Mouse (Mus musculus) left cerebral cortex, postnatal 25 days (tissue): ENCODE data around the gene Tmem163. TPM values are rescaled to one million over a fixed set of nuclear protein-coding genes. Genes with fewer than 3 reads are reported as not detected.
A peak's percentile ranks its signal among the peaks of the same experiment; 100 is the strongest.

Source experiments
- DNase-seq, 2 experiments: peaks; one replicate each; pipeline ENCODE4 v3.0.0; 2022; ENCODE audit warnings: low spot score in 2 of 2, mixed read lengths in 1 of 2
- intact Hi-C: fragments of 180-260 bp; cut with DNase I; formaldehyde crosslinking; loops from one replicate; pipeline ENCODE4 v1.15.1; 2025
- total RNA-seq, 2 experiments: library from RNA; stranded (reverse); gene quantifications; 2 replicates each; pipeline ENCODE4 v1.2.3; 2021

Gene Tmem163
- total RNA-seq, 2 experiments from 2014 or later: 25.7 to 25.9 TPM

DNA sequence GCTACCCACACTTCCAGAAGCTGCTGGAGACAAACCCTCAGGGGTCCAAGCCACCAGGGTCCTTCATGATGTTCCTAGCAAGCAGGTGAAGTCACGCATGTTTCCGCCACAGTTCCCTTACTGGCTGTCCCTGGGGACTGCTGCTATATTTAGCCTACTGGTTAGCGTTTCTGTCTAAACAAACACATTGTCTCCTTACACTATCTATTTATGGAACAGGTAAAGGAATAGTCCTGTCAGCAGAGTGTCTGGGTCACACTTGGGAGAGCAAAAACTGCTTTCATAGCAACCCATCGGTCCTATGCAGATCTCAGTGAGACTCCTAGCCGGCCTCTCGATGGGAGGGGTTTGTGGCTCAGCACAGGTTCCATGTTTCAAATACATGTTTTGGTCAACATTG is 168.0 kb downstream of the Tmem163 start:
- no peak for DNase-seq
- intact Hi-C loops: no loop called here

DNA sequence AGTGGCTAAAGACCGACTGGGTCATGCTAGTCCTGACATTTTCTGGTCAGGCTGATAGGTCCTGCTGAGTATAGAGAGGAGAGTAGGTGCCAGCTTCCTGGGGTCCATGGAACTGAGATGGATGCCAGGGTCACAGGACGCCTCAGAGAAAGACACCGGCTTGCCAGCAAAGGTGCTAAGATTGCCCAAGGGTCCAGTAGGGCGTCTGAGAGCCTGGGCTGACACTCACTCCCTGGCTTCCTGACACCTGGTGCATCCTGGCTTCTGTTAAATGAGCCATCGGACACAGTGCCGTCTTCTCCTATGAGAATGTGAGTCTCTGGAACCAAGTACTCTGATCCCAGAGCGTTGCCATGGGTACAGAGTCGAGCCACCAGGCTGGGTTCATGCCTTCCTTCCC is 170.4 kb downstream of the Tmem163 start:
- intact Hi-C loops: no loop called here

DNA sequence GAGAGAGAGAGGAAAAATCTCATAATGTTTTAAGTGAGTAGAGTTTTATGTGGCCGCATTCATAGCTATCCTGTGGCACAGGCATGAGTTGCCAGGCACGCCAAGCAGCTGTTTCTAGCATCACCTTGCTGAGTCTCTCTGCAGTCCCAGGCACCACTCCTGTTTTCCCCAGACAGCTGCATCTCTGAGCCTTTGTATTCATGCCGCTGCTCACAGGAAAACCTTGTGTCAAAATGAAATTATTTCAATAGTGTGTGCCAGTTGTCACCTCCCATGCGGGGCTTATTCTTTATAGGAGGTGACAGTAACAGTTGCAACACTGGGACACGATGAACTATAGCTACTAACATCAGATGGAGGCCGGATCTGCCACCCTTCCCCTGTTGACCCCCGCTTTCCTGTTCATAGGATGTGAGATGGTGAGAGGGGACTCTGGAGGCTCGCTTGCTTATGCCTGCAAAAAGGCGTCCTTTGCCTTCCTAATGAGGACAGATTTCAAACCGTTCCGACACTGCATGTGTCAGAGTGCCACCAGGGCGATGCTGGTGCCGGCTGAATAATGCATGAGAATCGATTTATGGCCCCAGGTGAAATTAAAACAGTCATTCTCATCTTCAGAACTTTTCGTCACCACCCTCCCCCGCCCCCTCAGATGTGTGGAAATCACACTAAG is 171.1 kb downstream of the Tmem163 start:
- no peak for DNase-seq
- intact Hi-C loops: no loop called here

More for the DNA sequence above, 170.4 kb downstream of the Tmem163 start:
- DNase-seq: no peak

GRCm38 (mm10) chr1:127507042-127507650 is 172.2 kb downstream of the Tmem163 start:
- DNase-seq: no peak
- intact Hi-C loops: no loop called here

- peak in 1 of 2 experiments; percentile 40 for DNase-seq
- intact Hi-C loops: loop anchor here (1.0 kb wide), 2 partner anchors 179 to 265 kb away; partner anchors contain the start of gene Tmem163
Measured at GRCm38 (mm10) chr1:127500701-127501100, 178.6 kb downstream of the Tmem163 start.

- intact Hi-C loops: loop anchor here (1.0 kb wide), 2 partner anchors 179 to 265 kb away; partner anchors contain the start of gene Tmem163
- peak; percentile 81 to 86 for DNase-seq
Measured at GRCm38 (mm10) chr1:127500219-127500618, 179.1 kb downstream of the Tmem163 start.

DNA sequence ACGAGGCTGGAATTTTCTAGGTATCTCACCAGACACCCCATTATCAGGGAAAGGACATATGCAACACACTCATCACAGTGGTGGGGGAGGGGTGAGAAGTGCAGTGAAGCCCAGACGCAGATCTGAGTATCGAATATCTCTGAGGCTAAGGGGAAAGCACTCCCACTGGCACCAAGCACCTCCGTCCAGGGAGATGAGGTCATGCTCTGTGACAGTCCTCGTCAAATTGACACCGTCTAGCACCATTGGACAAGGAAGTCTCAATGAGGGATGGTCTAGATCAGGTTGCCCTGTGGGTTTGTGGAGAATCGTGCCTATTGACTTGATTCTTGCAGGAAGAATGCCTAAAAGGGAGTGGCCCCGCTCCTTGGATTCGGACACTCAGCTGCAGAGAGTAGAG is 180.6 kb downstream of the Tmem163 start:
- DNase-seq: no peak
- intact Hi-C loops: loop anchor here (10.0 kb wide), 1 partner anchor 416 kb away; no protein-coding TSS in a partner anchor

- intact Hi-C loops: loop anchor here (1.0 to 10.0 kb wide), 2 partner anchors 268 to 418 kb away; no protein-coding TSS in a partner anchor
Measured at GRCm38 (mm10) chr1:127496737-127497543, 182.4 kb downstream of the Tmem163 start.

GRCm38 (mm10) chr1:127487161-127487560 is 192.2 kb downstream of the Tmem163 start:
- peak in 1 of 2 experiments; percentile 46 for DNase-seq
- intact Hi-C loops: no loop called here

More at GRCm38 (mm10) chr1:127496737-127497543, 182.4 kb downstream of the Tmem163 start:
- DNase-seq: peak in 1 of 2 experiments; percentile 51

- peak; percentile 49 to 54 for DNase-seq
- intact Hi-C loops: no loop called here
Measured at GRCm38 (mm10) chr1:127484826-127485225, 194.5 kb downstream of the Tmem163 start.

GRCm38 (mm10) chr1:127484188-127484587 is 195.2 kb downstream of the Tmem163 start:
- intact Hi-C loops: no loop called here
- peak in 1 of 2 experiments; percentile 43 for DNase-seq

- intact Hi-C loops: no loop called here
- DNase-seq: no peak
Measured at GRCm38 (mm10) chr1:127482911-127483310, 196.4 kb downstream of the Tmem163 start.

DNA sequence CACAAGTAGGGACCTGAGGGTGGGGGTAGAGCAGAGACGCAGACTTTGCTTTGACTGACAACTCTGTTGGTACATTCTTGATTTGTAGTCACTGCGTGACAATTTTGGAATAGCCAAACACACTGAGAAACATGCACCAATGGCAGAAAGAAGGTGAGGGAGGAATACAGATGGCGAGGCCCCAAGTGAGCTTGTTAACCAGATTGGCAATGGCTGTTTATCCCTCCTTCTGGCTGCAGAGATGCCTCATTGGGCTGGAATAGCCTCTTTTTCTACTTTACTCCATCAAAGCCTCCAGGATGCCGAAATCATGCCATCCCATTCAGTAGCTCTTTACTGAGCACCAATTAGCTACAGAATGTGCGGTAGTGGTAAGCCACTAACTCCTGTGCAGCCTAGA is 203.6 kb downstream of the Tmem163 start:
- intact Hi-C loops: no loop called here
- no peak for DNase-seq

GRCm38 (mm10) chr1:127470175-127470574 is 209.2 kb downstream of the Tmem163 start:
- DNase-seq: no peak
- intact Hi-C loops: no loop called here

DNA sequence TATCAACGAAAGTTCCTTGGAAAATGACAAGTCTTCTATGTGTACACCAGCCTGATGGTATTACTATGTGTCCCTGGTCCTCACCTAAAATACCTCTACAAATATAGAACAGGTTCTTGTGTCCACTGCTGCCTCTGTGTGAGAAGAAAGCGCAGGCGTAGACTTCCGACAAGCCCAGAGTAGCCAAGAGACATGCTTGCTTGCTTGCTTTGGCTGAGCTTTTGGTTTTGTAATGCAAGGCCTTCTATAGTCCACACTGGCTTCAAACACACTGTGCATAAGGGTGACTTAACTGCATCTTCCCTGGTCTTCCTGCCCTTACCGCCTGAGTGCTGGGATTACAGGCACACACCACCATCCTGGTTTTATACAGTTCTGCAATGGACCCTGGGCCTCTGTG is 212.1 kb downstream of the Tmem163 start:
- no peak for DNase-seq
- intact Hi-C loops: no loop called here

DNA sequence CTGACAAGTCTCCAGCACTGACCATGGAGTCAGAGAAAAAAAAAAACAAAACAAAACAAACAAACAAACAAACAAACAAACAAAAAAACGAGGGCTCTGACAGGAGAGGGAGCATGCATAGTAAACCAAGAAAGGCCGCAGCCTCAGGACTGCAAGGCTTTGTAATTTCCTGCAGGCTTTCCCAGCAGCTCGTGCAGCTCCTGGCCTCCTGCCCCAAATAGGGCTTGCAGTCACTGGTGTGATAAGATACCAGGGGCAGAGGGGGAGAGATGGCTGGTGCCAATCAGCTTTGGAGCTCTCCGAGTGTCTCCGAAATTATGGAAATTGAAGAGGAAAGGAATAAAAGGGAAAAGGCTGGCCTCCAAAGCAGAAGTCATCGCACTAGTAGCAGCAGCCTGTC is 214.1 kb downstream of the Tmem163 start:
- intact Hi-C loops: no loop called here

GRCm38 (mm10) chr1:127464041-127464440 is 215.3 kb downstream of the Tmem163 start:
- no peak for DNase-seq
- intact Hi-C loops: no loop called here

More for the DNA sequence above, 214.1 kb downstream of the Tmem163 start:
- no peak for DNase-seq

DNA sequence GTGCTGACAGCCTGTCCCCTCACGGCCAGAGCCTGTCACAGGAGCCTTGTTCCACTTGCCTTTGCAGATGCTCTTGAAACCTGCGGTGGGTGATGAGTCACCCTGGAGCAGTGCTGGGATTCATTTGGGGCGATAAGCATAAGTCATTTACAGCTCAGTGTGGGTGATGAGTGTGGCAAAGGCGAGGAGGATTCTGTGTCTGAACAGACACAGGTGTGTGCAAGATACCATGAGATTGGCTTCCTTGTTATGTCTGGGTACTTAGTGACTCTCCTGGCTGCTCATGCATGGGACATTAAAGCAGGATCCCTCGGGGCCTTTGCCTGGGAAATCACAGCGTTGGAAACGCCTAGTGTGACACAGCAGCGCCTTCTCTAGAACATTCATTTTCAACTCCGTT is 218.3 kb downstream of the Tmem163 start:
- DNase-seq: peak in 1 of 2 experiments; percentile 70
- intact Hi-C loops: no loop called here

- intact Hi-C loops: loop anchor here (1.0 to 2.0 kb wide), 2 partner anchors 255 to 443 kb away; no protein-coding TSS in a partner anchor
- no peak for DNase-seq
Measured at GRCm38 (mm10) chr1:127459576-127459975, 219.8 kb downstream of the Tmem163 start.

- peak; percentile 68 to 71 for DNase-seq
- intact Hi-C loops: loop anchor here (1.0 to 2.0 kb wide), 2 partner anchors 255 to 442 kb away; no protein-coding TSS in a partner anchor
Measured at GRCm38 (mm10) chr1:127459015-127459451, 220.3 kb downstream of the Tmem163 start.
